Mouse (Mus musculus): ENCODE measurements around the gene Gm6583.

- TF ChIP-seq FLI1 (IDR thresholded peaks at IDR 0.05; ENCODE audit: low read length) (no peak), GATA1 (IDR thresholded peaks at IDR 0.05; ENCODE audit: borderline replicate concordance, low read length) (no peak)
Measured at GRCm38 (mm10) chr5:112356322-112356721, 489 bp upstream of the Gm6583 start.

Measured in megakaryocyte, embryonic 14.5 days (primary cell).